Mouse (Mus musculus): ENCODE measurements around the gene Ube2k.

- TF ChIP-seq GATA1 (IDR thresholded peaks at IDR 0.05; ENCODE audit: low read length) (no peak), TAL1 (IDR thresholded peaks at IDR 0.05; ENCODE audit: low read length) (no peak)
Observed at GRCm38 (mm10) chr5:65500231-65500630, 36.8 kb upstream of the Ube2k start.
